Mouse (Mus musculus): ENCODE data around the gene Fbh1. TPM values are rescaled to one million over a fixed set of nuclear protein-coding genes. Genes with fewer than 3 reads are reported as not detected.

Fbh1 gene
- 53.6 and 67.5 TPM in 2 replicates for polyA plus RNA-seq (2012; rRNA removed)

- Histone ChIP-seq H3K27ac (ENCODE audit: insufficient read depth, low read depth, low read length) (peak within 1 kb of the TSS; percentile 85), H3K4me1 (ENCODE audit: control insufficient read depth, insufficient read depth, low read length) (peaks cover 16% of the 10 kb centered on the region), H3K27me3 (replicated peaks; ENCODE audit: control insufficient read depth, insufficient read depth, low read length) (no peaks in the 10 kb centered on the region), H3K4me3 (ENCODE audit: insufficient read depth, low read depth, low read length) (peak within 1 kb of the TSS; percentile 88), H3K36me3 (ENCODE audit: control insufficient read depth, insufficient read depth, low read length) (no peaks in the 10 kb centered on the region)
- peak; percentile 100 for DNase-seq
- TF ChIP-seq CTCF (conservative IDR thresholded peaks at IDR 0.05; ENCODE audit: insufficient read depth, insufficient read length, low read depth, low read length) (no peak), POLR2A (IDR thresholded peaks at IDR 0.05; ENCODE audit: low read depth, low read length) (peak; percentile 71)
- under 1% methylated on average over 73 of the region's 73 CpGs for WGBS
These were observed at the start of gene Fbh1, which contains the start of gene Ankrd16 for GRCm38 (mm10) chr2:11777091-11778068. TSS of gene Fbh1 (minus strand) at chr2:11777582. TSS of gene Ankrd16 (plus strand) at chr2:11777876.

GRCm38 (mm10) chr2:11801299-11801930 is 24.0 kb upstream of the Fbh1 start:
- no peak overlapping the region for H3K27ac ChIP-seq (ENCODE audit: insufficient read depth, low read depth, low read length)
- 79% methylated on average over 2 of the region's 2 CpGs for WGBS
- H3K27me3 ChIP-seq (replicated peaks; ENCODE audit: control insufficient read depth, insufficient read depth, low read length) = no peaks in the 10 kb centered on the region
- TF ChIP-seq POLR2A (IDR thresholded peaks at IDR 0.05; ENCODE audit: low read depth, low read length) (no peak), CTCF (conservative IDR thresholded peaks at IDR 0.05; ENCODE audit: insufficient read depth, insufficient read length, low read depth, low read length) (no peak)
- no peak for DNase-seq
- H3K4me1 ChIP-seq (ENCODE audit: control insufficient read depth, insufficient read depth, low read length) = no peaks in the 10 kb centered on the region
- H3K36me3 ChIP-seq (ENCODE audit: control insufficient read depth, insufficient read depth, low read length) = no peaks in the 10 kb centered on the region
- no peak overlapping the region for H3K4me3 ChIP-seq (ENCODE audit: insufficient read depth, low read depth, low read length)

GRCm38 (mm10) chr2:11797930-11798364 is 20.6 kb upstream of the Fbh1 start:
- Histone ChIP-seq H3K27ac (ENCODE audit: insufficient read depth, low read depth, low read length) (no peak overlapping the region), H3K27me3 (replicated peaks; ENCODE audit: control insufficient read depth, insufficient read depth, low read length) (no peaks in the 10 kb centered on the region), H3K36me3 (ENCODE audit: control insufficient read depth, insufficient read depth, low read length) (no peaks in the 10 kb centered on the region), H3K4me1 (ENCODE audit: control insufficient read depth, insufficient read depth, low read length) (no peaks in the 10 kb centered on the region), H3K4me3 (ENCODE audit: insufficient read depth, low read depth, low read length) (no peak overlapping the region)
- WGBS = 59% methylated on average over 5 of the region's 5 CpGs
- TF ChIP-seq CTCF (conservative IDR thresholded peaks at IDR 0.05; ENCODE audit: insufficient read depth, insufficient read length, low read depth, low read length) = no peak
- TF ChIP-seq POLR2A (IDR thresholded peaks at IDR 0.05; ENCODE audit: low read depth, low read length) = no peak
- no peak for DNase-seq

- TF ChIP-seq POLR2A (IDR thresholded peaks at IDR 0.05; ENCODE audit: low read depth, low read length) = no peak
- no peak for TF ChIP-seq CTCF (conservative IDR thresholded peaks at IDR 0.05; ENCODE audit: insufficient read depth, insufficient read length, low read depth, low read length)
- H3K4me3 ChIP-seq (ENCODE audit: insufficient read depth, low read depth, low read length) = no peak overlapping the region
- DNase-seq = no peak
- H3K27me3 ChIP-seq (replicated peaks; ENCODE audit: control insufficient read depth, insufficient read depth, low read length) = no peaks in the 10 kb centered on the region
- no peaks in the 10 kb centered on the region for H3K4me1 ChIP-seq (ENCODE audit: control insufficient read depth, insufficient read depth, low read length)
- no peak overlapping the region for H3K27ac ChIP-seq (ENCODE audit: insufficient read depth, low read depth, low read length)
- WGBS = 71% methylated on average over 4 of the region's 4 CpGs
- peaks cover 1% of the 10 kb centered on the region for H3K36me3 ChIP-seq (ENCODE audit: control insufficient read depth, insufficient read depth, low read length)
These were observed 17.3 kb upstream of the Fbh1 start for GRCm38 (mm10) chr2:11794668-11795067.

GRCm38 (mm10) chr2:11784159-11784558 is 6.8 kb upstream of the Fbh1 start:
- H3K27ac ChIP-seq (ENCODE audit: insufficient read depth, low read depth, low read length) = no peak overlapping the region
- WGBS = 88% methylated on average over 6 of the region's 6 CpGs
- TF ChIP-seq CTCF (conservative IDR thresholded peaks at IDR 0.05; ENCODE audit: insufficient read depth, insufficient read length, low read depth, low read length) (no peak), POLR2A (IDR thresholded peaks at IDR 0.05; ENCODE audit: low read depth, low read length) (no peak)
- no peaks in the 10 kb centered on the region for H3K27me3 ChIP-seq (replicated peaks; ENCODE audit: control insufficient read depth, insufficient read depth, low read length)
- no peak overlapping the region for H3K4me3 ChIP-seq (ENCODE audit: insufficient read depth, low read depth, low read length)
- peaks cover 3% of the 10 kb centered on the region for H3K36me3 ChIP-seq (ENCODE audit: control insufficient read depth, insufficient read depth, low read length)
- H3K4me1 ChIP-seq (ENCODE audit: control insufficient read depth, insufficient read depth, low read length) = peaks cover 5% of the 10 kb centered on the region; the same call in 1 of the 2 replicates
- no peak for DNase-seq

- Histone ChIP-seq H3K36me3 (ENCODE audit: control insufficient read depth, insufficient read depth, low read length) (no peaks in the 10 kb centered on the region; the same call in 1 of the 2 replicates), H3K4me3 (ENCODE audit: insufficient read depth, low read depth, low read length) (peak overlapping the region; percentile 63), H3K27ac (ENCODE audit: insufficient read depth, low read depth, low read length) (peak overlapping the region; percentile 85), H3K4me1 (ENCODE audit: control insufficient read depth, insufficient read depth, low read length) (peaks cover 16% of the 10 kb centered on the region), H3K27me3 (replicated peaks; ENCODE audit: control insufficient read depth, insufficient read depth, low read length) (no peaks in the 10 kb centered on the region)
- TF ChIP-seq CTCF (conservative IDR thresholded peaks at IDR 0.05; ENCODE audit: insufficient read depth, insufficient read length, low read depth, low read length) (no peak), POLR2A (IDR thresholded peaks at IDR 0.05; ENCODE audit: low read depth, low read length) (no peak)
- WGBS = under 1% methylated on average over 43 of the region's 43 CpGs
- DNase-seq = peak; percentile 92
These were observed 873 bp upstream of the Fbh1 start for GRCm38 (mm10) chr2:11778087-11778823.
